Mouse (Mus musculus): ENCODE data around the gene Grk6.

- TF ChIP-seq POLR2A (IDR thresholded peaks at IDR 0.05; ENCODE audit: borderline replicate concordance, control insufficient read depth, low read depth, low read length) (no peak), CTCF (IDR thresholded peaks at IDR 0.05; ENCODE audit: control insufficient read depth, insufficient read depth, low read length) (peak; percentile 18; the same call in 1 of the 2 replicates)
These were observed 29.1 kb downstream of the Grk6 start for GRCm38 (mm10) chr13:55473961-55474360.

Measured in bone marrow, adult 2 months (tissue).